Comparison of ENCODE assay signal across 8 mouse cellular contexts in genomic region chr10:117417470-117417767, GRCm38 (mm10). TPM values are rescaled to one million over a fixed set of nuclear protein-coding genes. Genes with fewer than 3 reads are reported as not detected.
DNase-seq lines count a peak whose midpoint lies in the region; ATAC-seq and TF ChIP-seq lines count a peak whose summit lies in the region.

No protein-coding gene starts in this region.

- H3K27ac ChIP-seq in neural tube, embryonic 11.5 days (ENCODE audit: low read depth, low read length): no peak overlapping the region
- no peak overlapping the region for H3K27ac ChIP-seq in limb, embryonic 12.5 days

- no peaks in the 10 kb centered on the region for H3K79me2 ChIP-seq in myocyte (ENCODE audit: control insufficient read depth, insufficient read depth)

- H3K27me3 ChIP-seq in neural tube, embryonic 11.5 days (ENCODE audit: control insufficient read depth, insufficient read depth, low read length): no peaks in the 10 kb centered on the region
- peaks cover 23% of the 10 kb centered on the region for H3K27me3 ChIP-seq in limb, embryonic 12.5 days
- H3K27me3 ChIP-seq in myocyte (ENCODE audit: control insufficient read depth, insufficient read depth, insufficient read length): peaks cover 8% of the 10 kb centered on the region

- 0 out of 2 replicates have a peak, but pooled peaks cover 3% of the 10 kb centered on the region for H3K4me1 ChIP-seq in neural tube, embryonic 11.5 days (ENCODE audit: control insufficient read depth, insufficient read depth, low read length)
- H3K4me1 ChIP-seq in limb, embryonic 12.5 days (replicated peaks): peaks cover 15% of the 10 kb centered on the region

- no peak overlapping the region for H3ac ChIP-seq in myocyte (ENCODE audit: control insufficient read depth, insufficient read length)

- peak; percentile 58; the same call in 1 of the 2 replicates for ATAC-seq in neural tube, embryonic 11.5 days (ENCODE audit: insufficient read depth, low FRiP score, low TSS enrichment)
- ATAC-seq in erythroblast, adult 5-6 weeks (replicated peaks; ENCODE audit: low FRiP score, poor library complexity, severe bottlenecking): peak; percentile 57; the same call in 1 of the 2 replicates
- no peak for ATAC-seq in limb, embryonic 12.5 days (ENCODE audit: insufficient number of reproducible peaks, insufficient read depth, low FRiP score, low TSS enrichment, low read depth)

- no peak for DNase-seq in neural tube, embryonic 11.5 days (ENCODE audit: low spot score)
- DNase-seq in neural tube, embryonic 10.5 days (ENCODE audit: extremely low spot score, low spot score): no peak
- no peak for DNase-seq in cerebellum, adult 8-10 months
- no peak for DNase-seq in left cerebral cortex, adult 11 months (ENCODE audit: low spot score)
- DNase-seq in gastrocnemius, postnatal 25 days: no peak

- H3K4me3 ChIP-seq in neural tube, embryonic 11.5 days (ENCODE audit: low read depth, low read length): no peak overlapping the region
- peak overlapping the region; percentile 22; the same call in 1 of the 2 replicates for H3K4me3 ChIP-seq in limb, embryonic 12.5 days (replicated peaks)
- H3K4me3 ChIP-seq in myocyte: peak overlapping the region; percentile 12

- WGBS in neural tube, embryonic 11.5 days: 57% methylated on average over 9 of the region's 9 CpGs
- WGBS in limb, embryonic 12.5 days: 46% methylated on average over 9 of the region's 9 CpGs

- H3K36me3 ChIP-seq in neural tube, embryonic 11.5 days (ENCODE audit: control insufficient read depth, insufficient read depth, low read length): no peaks in the 10 kb centered on the region
- no peaks in the 10 kb centered on the region for H3K36me3 ChIP-seq in limb, embryonic 12.5 days
- H3K36me3 ChIP-seq in myocyte (ENCODE audit: control insufficient read depth, insufficient read depth): no peaks in the 10 kb centered on the region

- no peak for TF ChIP-seq POLR2A in myocyte (IDR thresholded peaks at IDR 0.05; ENCODE audit: insufficient read length, low read depth)

- H3K9me3 ChIP-seq in neural tube, embryonic 11.5 days (ENCODE audit: control insufficient read depth, low read length): no peaks in the 10 kb centered on the region
- H3K9me3 ChIP-seq in limb, embryonic 12.5 days: 0 out of 2 replicates have a peak, but pooled peaks cover 4% of the 10 kb centered on the region

- no peak overlapping the region; the same call in 1 of the 2 replicates for H3K9ac ChIP-seq in neural tube, embryonic 11.5 days (ENCODE audit: low read length)
- no peak overlapping the region for H3K9ac ChIP-seq in limb, embryonic 12.5 days (replicated peaks)

- H3K4me2 ChIP-seq in neural tube, embryonic 11.5 days (ENCODE audit: low read depth): peak overlapping the region; percentile 56
- peak overlapping the region; percentile 60 for H3K4me2 ChIP-seq in limb, embryonic 12.5 days
- H3K4me2 ChIP-seq in myocyte (ENCODE audit: low read depth): peak overlapping the region; percentile 81

TF ChIP-seq in myocyte, 11 proteins besides CTCF, POLR2A, EP300 and RAD21:
- TF ChIP-seq TCF3 (IDR thresholded peaks at IDR 0.05; ENCODE audit: insufficient read length, low read depth) (no peak), USF1 (IDR thresholded peaks at IDR 0.05; ENCODE audit: low read depth) (peak; percentile 33)

RNA-seq across cellular contexts. Expression of gene Cpsf6, which starts 37.6 kb away (rescaled TPM):
- polyA plus RNA-seq in neural tube, embryonic 11.5 days (2014; fragmentation: Nextera tagmentation; extraction: Ambion mirVana): 228 and 238 TPM in 2 replicates
- total RNA-seq in erythroblast, adult 5-6 weeks (2015; ENCODE audit: low replicate concordance): 37.6 and 47.7 TPM in 2 replicates
- 36.5 and 47.0 TPM in 2 replicates for total RNA-seq in erythroblast, adult 5-6 weeks (2017; ENCODE audit: low replicate concordance)
- 231 and 234 TPM in 2 replicates for polyA plus RNA-seq in limb, embryonic 12.5 days (2016; fragmentation: Nextera tagmentation; extraction: Ambion mirVana)
- polyA plus RNA-seq in myocyte (2012; fragmentation: generic; extraction: Trizol): 21.8 TPM
- 10 to 100 TPM; 21.6 to 24.2 TPM for total RNA-seq in gastrocnemius, postnatal 25 days (2021)

Comparison
In these comparisons a context has a peak if more than half of its experiments do, and no peak if none do; other contexts are left out.
1. RNA of gene Cpsf6, which starts 37.6 kb away (polyA plus RNA-seq): 228 to 238 TPM in neural tube, embryonic 11.5 days and 231 to 234 TPM in limb, embryonic 12.5 days; 21.8 TPM in myocyte (single experiment); every median in the first group is over 10 times any median in the second.
2. Peak in every context shown above with its lines, with median percentiles within 50 percentile points of each other: H3K4me2 ChIP-seq.